Mouse (Mus musculus): ENCODE results near the gene Rtn4r. TPM values are rescaled to one million over a fixed set of nuclear protein-coding genes. Genes with fewer than 3 reads are reported as not detected.
"Not testable (repeated sequence)": the region's sequence is repeated elsewhere in the genome, so short reads cannot be mapped to it uniquely, and the experiment has no call there.

Gene Rtn4r
- total RNA-seq, 2 experiments from 2014 or later = 6.0 to 7.8 TPM

DNA sequence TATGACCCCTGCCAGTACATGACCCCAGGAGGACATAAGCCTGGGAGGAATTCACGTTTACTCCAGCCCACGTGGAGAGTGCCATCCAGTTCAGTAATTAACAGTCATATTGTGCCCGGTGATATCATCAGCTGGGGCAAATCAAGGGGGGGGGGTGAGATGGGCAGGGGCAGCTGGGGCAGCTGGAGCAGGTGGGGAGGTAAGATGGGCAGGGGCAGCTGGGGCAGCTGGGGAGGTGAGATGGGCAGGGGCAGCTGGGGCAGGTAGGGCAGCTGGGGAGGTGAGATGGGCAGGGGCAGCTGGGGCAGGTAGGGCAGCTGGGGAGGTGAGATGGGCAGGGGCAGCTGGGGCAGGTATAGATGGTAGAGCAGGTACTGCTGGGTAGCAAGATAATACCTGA lies 68.1 kb downstream of the Rtn4r start:
- not testable (repeated sequence) for DNase-seq

DNA sequence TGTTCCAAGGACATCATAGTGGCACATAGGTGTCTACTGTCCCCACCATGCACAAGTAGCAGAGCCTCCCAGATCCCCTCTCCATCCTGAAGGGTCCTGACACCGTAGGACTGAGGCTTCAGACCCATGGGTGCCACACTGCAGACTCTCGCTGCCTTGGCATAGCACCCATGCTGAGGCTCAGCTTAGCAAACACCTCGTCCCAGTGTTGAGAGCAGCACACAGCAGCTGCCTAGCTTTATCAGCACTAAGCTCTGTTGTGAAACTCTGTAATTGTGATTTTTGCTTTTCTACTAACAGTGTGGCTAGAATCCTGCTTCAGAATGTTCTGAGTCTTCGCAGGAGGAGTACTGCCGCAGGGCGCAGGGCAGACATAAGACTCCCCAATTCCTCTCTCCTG lies 70.4 kb downstream of the Rtn4r start:
- DNase-seq = no peak

DNA sequence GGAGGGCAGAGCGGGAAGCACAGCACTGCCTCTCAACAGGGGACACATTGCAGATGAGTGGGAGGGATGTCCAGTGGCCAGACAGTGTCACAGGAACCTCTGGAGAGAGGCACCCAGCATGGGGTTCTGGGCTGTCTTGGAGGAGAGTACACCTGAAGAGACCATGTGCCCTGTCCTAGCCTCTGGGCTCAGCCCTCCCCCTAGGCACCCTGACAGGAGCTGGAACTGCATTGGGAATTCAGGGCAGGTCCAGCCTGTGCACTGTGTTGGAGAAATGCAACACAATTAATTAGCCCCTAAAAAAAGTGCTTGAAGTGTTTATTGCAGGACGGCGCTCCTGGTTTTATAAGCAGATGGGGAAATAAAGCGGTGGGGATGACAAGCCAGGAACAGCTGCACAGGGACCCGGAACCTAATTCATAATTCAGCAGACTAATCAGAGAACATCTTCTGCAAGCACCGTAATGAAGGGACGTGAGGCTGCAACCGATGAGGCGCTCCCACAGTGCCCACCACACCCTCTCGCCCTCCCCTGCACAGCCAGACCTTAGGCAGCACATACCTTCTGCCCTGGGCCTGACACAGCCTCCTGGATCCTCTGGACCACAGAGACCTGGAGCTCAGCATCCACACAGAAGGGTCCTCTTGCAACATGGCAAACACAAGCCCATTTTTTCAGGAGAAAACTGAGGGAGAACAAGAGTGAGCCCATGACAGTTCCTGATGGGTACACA lies 71.1 kb downstream of the Rtn4r start:
- no peak for DNase-seq

DNA sequence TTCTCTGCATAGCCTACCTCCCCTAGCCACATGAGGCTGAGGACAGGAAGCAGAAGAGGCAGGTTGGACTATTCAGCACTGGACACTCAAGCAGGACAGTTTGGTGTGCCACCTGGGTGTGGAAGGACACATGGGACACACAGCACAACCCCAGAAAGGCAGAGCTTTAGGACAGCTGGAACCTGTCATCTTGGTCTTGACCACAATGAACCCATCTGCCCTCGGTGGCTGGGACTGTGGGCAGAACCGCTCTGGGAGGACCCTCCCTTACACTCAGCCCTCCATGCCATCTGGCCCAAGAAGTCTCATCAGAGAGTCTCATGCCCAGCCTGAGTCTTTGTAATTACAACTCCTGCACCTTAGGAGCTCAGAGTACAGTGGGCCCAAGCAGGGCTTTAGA lies 72.6 kb downstream of the Rtn4r start:
- DNase-seq = no peak

DNA sequence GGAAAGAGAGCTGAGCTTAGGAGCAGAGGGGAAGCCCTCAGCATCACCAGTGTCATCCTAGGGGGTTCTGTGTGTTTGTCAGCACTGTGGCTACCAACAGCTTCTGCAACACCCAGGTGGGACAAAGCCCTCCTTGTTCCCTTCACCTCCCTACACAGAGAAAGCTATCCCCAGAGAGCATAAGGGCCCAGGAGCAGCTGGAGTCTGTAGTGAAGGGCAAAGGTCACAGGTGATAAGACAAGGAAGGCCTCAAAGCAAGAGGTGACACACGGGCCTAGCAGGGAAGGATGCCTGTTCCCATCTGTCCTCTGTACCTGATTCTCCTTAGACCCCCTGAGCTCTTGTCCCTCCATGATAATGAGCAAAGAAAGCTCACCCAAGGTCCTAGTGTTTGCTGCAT lies 74.2 kb downstream of the Rtn4r start:
- DNase-seq = no peak

Small RNA genes lying within 50 kb of the gene (microRNA-seq; reads per million reads assigned to microRNA genes)
- 0 reads per million in 2 experiments for gene Mir6366

Other genes starting within 250 kb of the Rtn4r start
- not detected for gene Gm20518, start 236.0 kb upstream of the Rtn4r start, total RNA-seq (2021)
- under 1 TPM; 0.07 to 0.09 TPM for gene Tssk1, start 233.4 kb upstream of the Rtn4r start, total RNA-seq (2021)
- 10 to 100 TPM; 53.5 to 54.8 TPM for gene Dgcr2, start 229.1 kb upstream of the Rtn4r start, total RNA-seq (2021)
- gene Tssk2, start 229.0 kb upstream of the Rtn4r start, total RNA-seq (2021) = not detected
- 10 to 100 TPM; 18.3 to 18.8 TPM for gene Ess2, start 216.3 kb upstream of the Rtn4r start, total RNA-seq (2021)
- gene Gsc2, start 212.6 kb upstream of the Rtn4r start, total RNA-seq (2021) = not detected
- gene Slc25a1, start 199.4 kb upstream of the Rtn4r start, total RNA-seq (2021) = 10 to 100 TPM; 14.3 to 16.3 TPM
- not detected for gene Vpreb2, start 147.2 kb upstream of the Rtn4r start, total RNA-seq (2021)
- 10 to 100 TPM; 42.4 to 48.6 TPM for gene Dgcr6, start 74.8 kb upstream of the Rtn4r start, total RNA-seq (2021)
- gene Prodh, start 37.4 kb upstream of the Rtn4r start, total RNA-seq (2021) = 1 to 10 TPM; 5.3 to 6.0 TPM
- gene Ccdc188, start 90.2 kb downstream of the Rtn4r start, total RNA-seq (2021) = not detected
- gene Zdhhc8, start 107.5 kb downstream of the Rtn4r start, total RNA-seq (2021) = 10 to 100 TPM; 29.8 to 36.0 TPM
- gene Trmt2a, start 121.0 kb downstream of the Rtn4r start, total RNA-seq (2021) = 10 to 100 TPM; 30.8 to 32.9 TPM
- 100 to 1,000 TPM; 130 to 137 TPM for gene Ranbp1, start 121.1 kb downstream of the Rtn4r start, total RNA-seq (2021)
- not detected for gene Gm49776, start 130.7 kb downstream of the Rtn4r start, total RNA-seq (2021)
- gene Dgcr8, start 161.6 kb downstream of the Rtn4r start, total RNA-seq (2021) = 10 to 100 TPM; 33.0 to 40.3 TPM
- gene Tango2, start 220.5 kb downstream of the Rtn4r start, total RNA-seq (2021) = 10 to 100 TPM; 47.0 to 48.8 TPM
- gene Arvcf, start 220.5 kb downstream of the Rtn4r start, total RNA-seq (2021) = 10 to 100 TPM; 43.5 to 44.2 TPM